Mouse (Mus musculus) urinary bladder, adult 2 months (tissue): ENCODE results near the gene Gm27021. TPM values are rescaled to one million over a fixed set of nuclear protein-coding genes. Genes with fewer than 3 reads are reported as not detected.

Experiments used
- DNase-seq: peaks from one replicate; pipeline ENCODE4 v3.0.0; 2022; ENCODE audit warnings: low spot score
- polyA plus RNA-seq: library from polyadenylated mRNA; depleted of rRNA; stranded (reverse); fragments of >200 nt; gene quantifications from 2 replicates; pipeline ENCODE4 v1.2.3, GENCODE M21; 2012

Gene Gm27021
- polyA plus RNA-seq, 1 experiment, result 0.23 TPM

DNA sequence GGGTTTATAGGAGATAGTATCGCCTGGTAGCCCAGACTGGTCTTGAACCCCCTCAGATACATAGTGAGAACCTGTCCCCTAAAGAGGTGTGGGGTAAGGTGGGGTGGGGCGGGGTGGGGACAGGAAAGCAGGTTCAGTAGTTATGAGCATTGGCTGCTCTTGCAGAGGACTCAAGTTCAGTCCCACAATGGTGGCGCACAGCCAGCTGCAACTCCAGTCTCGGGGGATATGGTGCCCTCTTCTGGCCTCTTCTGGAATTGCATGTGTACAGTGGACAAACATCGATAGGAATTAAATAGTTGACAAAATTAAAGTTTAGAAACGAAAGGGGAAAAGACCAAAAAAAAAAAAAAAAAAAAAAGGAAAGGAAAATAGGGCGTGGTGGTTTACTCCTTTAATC, 68.4 kb downstream of the Gm27021 start:
- DNase-seq, result peak; percentile 53

DNA sequence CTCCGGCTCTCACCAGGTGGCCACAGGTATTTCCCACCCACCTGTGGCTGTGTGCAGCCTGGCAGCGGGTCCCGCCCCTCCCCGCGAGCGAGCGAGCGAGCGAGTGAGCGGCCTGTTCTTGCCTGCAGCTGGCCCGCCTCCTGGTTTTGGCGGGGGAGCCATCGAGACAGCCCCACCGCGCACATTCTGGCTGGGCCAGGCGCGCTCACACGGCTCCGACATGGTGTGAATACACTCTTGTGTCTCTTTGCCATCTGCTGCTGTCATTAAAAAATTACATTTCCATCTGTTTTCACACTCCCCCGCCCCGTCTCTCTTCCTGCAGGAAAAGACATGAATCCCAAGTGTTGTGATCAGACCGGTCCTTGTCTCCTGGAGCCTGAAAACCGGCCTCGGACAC, 69.3 kb downstream of the Gm27021 start:
- DNase-seq, result no peak

DNA sequence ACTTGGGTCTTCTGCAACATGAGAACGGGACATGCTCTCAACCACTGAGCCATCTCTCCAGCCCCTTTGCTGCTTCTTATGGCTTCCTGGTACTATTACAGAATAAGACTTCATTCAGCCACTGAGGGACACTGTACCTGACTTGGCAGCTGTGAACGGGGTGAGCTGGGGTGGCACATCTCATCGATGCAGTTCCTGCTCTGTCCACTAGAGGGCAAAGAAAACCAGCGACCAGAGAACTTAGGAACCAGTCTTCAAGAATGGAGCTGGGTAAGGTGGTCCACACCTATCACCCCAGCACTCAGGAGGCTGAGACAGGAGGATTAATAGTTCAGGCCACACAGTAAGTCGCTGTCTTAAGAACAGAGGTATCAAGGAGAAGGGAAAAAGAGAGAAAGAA, 71.9 kb downstream of the Gm27021 start:
- no peak for DNase-seq

DNA sequence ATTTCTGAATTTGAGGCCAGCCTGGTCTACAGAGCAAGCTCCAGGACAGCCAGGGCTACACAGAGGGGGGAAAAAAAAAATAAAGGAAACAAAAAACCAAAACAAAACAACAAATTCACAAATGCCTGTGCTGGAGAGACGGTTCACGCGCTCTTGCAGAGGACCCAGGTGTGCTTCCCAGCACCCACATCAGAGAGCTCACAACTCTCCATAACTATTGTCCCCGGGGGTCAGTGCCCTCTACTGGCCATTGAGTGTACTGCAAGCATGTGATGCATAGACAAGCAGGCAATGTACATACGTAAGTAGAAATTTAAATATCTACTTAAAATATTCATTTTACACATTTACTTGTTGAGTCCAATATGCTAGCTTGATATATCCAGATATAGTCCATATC, 73.3 kb downstream of the Gm27021 start:
- no peak for DNase-seq

DNA sequence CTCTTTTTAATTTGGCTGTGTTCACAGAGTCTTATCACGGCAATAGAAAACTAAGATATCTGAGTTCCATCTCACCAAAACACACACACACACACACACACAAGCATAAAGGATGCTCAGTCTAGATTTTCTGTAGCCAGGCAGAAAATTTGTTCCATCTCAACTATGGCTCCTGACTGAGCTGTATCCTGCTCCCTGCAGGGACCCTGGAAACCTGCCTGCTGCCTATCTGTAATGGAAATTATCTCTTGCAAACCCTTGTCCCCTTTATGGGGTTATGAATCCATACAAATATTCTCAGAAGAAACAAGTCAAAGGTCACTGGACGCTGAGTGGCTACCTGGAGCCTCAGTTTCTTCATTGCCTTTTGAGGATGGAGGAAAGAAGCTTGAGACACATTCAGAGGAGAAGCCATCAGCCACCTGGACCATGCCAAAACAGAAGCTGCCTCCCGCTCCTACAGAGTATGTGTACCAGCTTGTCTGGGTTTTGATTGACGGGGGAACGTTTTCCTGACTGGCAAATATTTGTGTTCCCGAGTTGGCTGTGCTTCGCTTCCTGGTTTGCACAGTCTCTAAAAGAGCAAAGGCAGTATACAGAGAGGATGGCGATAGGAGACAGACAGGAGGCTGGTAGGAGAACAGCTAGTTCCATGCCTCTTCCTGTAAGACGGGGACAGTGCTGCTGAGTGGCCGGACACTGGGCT, 76.1 kb downstream of the Gm27021 start:
- DNase-seq, result no peak

DNA sequence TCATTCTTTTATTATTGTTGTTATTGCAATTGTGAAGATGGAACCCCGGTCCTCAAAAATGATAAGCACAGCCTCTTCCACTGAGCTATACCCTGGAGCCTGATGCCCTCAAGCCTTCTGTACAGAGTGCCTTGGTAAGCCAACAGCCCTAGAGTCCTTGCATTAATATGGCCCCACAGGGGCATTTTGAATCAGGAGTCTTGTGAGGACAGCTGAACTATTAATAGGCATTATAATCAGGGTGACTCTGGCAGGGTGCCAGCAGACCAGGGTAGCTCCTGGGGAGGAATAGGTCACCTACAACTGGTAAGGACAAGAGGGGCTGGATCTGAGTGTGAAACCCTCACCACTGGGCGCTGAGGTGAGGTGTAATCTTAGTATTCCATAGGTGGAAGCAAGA, 78.0 kb downstream of the Gm27021 start:
- DNase-seq, result no peak

DNA sequence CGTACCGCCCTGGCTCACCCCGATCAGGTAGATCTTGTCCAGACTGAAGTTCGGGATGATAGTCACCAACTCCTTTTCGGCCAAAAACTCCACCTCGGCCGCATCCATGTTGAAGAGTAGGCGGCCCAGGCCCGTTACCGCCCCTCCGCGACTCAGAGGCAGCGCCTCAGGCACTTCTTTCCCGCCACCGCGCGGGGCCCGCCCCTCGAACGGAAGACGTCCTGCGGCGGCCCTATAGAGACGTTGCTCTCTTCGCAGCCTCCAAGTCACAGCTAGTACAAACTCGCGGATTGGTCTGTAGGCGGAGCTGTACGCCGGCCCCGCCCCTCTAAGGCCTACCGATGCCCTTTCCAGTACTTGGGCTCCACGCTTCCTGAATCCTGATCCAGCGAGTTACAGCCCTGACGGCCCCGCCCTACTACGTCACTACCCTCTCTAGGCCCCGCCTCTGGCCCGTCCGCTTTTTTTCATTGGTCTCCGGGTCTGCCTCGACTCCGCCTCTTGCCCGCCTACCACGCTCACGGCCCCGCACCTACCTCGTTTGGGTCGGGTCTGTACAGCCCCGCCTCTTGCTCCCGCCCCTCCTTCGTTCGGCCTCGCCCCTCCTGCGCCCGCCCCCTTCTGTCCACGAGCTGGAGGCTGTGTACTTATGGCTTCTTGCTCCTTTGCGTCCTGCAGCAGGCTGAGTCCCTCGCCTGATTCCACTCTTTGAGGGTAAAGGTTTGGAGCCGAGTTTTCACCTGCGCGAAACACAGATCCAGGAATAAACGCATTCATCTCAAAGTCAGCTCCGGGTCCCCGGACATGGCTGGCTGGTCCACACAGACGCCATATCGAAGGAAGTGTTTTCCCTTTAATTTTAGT, 78.7 kb downstream of the Gm27021 start, which contains the start of gene Gins2:
Gene Gins2, minus strand, starts transcription at position 397 of the 864 bp plus-strand sequence.
- DNase-seq, result peak; percentile 87

DNA sequence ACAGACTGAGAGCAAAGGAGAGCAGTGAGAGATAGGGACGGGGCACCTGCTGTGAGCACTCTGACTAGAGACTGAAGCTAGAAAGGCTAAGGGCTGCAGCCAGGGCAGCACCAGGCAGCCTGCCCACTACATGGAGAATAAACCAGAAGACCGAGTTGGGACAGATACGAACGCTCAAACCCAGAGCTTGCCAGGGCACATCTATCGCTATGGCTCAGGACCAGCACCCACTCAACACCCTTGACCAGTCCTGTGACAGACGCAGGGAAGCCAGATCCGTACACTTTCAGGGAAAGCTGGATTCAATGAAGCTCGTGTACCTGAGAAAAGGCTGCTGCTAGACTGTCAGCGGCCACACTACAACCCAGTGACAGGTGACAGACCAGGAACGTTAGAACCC, 82.4 kb downstream of the Gm27021 start:
- no peak for DNase-seq

DNA sequence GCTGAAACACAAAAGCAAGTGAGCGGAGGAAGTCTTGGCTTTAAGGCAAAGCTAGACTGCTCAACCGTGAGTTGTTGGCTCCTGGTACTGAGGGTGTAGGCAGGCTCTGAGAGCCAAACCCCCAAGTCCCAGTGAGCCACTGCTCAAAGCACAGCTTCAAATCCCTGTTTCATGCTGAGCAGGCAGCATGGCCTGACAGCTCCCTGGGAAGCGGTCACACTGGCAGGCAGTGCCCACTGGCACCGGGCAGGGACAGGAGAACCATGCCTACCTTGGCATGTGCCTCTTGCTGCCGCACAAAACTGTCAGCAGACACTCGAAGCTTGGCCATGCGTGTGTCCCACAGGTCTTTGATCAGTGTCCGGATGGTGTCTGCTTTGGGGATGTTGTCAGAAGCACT, 86.1 kb downstream of the Gm27021 start:
- DNase-seq, result no peak

DNA sequence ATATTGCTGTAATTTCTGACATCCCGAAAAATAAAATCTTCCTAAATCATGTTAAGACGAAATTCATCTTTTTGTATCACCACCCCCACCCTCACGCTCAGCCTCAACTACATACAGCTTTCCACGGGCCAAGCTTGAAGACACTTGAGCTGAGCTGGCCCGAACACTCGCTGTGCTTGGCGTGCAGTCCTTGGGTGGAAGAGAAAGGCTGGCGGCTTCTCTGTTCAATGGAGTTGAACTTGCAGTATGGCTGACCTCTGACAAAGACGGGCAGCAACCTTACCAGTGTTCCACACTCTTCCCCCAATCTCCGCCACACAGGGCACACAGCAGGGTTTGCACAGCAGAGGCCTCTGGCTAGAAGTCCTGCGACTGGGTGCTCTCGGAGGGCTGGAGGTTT, 86.5 kb downstream of the Gm27021 start:
- DNase-seq, result no peak

DNA sequence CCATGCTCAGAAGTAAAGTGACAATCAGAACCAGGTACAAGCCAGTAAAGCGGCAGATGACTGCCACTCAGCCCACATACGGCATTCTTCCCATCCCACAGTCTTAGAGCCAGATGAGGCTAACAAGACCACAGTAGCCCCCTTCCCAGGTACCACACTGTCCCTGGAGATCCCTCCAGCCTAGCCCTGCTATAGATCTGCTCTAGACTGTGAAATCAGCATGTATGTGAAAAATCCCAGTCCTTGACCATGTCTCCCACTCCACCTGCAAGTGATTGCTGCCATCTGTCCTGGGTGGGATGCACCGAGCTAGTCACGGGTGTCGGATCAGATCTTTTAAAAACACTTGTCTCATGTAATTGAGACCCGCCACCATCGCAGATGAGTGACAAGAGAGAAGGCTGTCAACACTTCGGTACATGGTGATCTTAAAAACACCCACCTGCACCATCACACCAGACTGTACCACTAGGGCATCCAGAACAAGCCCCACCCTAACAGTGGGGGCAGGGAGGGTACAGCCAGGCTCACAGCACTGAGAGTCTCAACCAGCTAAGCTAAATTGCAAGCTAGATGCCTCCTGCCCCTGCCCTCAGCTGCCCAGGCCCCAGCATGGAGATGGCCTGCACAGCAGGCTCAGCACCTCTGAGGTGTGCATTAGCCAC, 87.4 kb downstream of the Gm27021 start:
- no peak for DNase-seq

DNA sequence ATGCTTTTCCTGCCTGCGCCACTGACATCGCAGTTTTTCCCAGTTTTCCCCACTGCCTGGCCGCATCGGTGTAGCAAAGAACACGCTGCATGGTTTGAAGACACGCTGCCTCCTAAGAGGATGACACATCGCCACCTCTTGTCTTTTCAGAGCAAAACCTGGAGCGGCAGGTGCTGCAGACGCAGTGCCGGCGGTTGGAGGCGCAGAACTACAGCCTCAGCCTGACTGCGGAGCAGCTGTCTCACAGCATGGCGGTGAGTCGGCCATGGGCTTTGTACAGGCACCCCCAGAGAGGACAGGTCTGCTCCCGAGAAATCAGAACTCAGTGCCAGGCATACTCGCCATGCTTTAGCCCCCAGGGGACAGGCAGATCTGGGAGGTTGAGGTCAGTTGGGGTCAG, 90.1 kb downstream of the Gm27021 start:
- DNase-seq, result no peak

DNA sequence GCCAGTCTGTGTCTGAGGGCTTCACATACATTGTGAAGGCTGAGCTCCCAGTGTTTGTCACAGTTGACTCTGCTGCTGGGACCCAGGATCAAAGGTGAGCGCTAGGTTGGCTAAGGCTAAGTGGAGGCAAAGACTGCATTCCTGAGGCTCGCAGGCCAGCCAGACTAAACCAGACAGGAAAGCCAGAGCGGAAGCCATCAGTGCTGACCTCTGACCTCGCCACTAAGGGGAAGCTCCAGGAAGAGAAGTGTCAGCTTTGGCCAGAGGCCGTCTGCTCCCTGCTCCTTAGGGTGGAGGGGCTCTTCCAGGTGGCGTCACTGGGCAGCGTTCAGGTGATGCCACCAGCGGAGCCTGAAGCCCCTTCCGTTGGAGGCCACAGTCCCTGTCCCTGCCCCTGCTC, 92.1 kb downstream of the Gm27021 start:
- DNase-seq, result no peak

DNA sequence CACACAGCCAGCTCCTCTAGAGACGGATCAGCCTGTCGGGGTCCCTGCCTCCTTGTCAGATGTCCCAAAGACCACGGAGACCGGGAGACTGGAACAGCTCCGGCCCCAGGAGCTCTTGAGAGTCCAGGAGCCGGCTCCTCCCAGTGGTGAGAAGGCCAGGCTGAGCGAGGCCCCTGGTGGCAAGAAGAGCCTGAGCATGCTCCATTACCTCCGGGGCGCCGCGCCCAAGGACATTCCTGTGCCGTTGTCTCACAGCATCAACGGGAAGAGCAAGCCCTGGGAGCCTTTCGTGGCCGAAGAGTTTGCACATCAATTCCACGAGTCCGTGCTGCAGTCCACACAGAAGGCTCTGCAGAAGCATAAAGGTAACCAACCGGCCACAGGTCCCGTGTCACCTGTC, 92.9 kb downstream of the Gm27021 start:
- no peak for DNase-seq

DNA sequence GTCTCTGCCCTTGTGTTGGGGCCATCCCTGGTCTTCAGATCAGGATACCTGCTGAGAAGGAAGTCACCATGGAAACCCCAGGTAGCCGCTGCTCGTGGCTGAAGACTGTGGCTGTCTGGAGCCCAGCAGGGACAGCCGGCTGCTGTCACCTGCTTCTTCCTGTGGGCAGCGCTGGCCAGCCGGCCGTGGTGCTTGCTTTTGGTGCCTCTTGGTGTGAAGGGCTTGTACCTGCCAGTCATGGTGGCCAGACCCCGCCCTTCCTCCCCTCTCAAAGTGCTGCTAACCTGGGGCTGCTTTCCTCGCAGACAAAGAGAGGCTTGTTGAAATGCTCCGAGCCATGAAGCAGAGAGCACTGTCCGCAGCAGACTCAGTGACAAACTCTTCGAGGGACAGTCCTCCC, 94.0 kb downstream of the Gm27021 start:
- no peak for DNase-seq

DNA sequence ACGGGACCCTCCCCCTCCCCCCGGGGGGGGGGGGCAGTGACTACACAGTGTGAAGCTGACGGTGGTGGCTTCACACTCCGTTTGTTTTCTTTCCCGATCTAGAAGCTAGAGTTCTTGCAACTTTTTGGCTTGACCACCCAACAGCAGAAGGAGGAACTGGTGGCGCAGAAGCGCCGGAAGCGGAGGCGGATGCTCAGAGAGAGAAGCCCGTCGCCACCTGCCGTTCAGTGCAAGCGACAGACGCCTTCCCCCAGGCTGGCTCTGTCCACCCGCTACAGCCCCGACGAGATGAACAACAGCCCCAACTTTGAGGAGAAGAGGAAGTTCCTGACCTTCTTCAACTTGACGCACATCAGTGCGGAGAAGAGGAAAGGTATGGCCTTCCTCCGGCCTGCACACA, 95.3 kb downstream of the Gm27021 start:
- DNase-seq, result no peak

DNA sequence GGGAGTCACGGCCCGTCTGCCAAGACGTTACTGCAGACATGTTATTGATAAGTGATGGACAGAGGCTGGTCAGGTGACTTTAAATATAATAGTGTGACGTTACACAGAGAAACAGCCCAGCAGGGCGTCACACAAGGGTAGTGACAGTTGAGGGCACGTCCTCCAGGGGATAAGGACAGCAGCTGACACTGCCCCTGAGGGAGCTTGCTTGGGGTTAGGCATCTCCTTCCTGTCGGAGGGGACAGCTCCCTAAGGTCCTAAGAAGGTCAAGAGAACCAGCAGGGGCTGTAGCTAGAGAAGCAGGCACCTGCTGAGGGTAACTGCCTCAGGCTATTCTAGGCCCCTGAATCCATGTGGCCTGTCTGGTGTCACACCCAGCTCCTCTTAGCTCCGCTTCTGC, 96.3 kb downstream of the Gm27021 start:
- no peak for DNase-seq

DNA sequence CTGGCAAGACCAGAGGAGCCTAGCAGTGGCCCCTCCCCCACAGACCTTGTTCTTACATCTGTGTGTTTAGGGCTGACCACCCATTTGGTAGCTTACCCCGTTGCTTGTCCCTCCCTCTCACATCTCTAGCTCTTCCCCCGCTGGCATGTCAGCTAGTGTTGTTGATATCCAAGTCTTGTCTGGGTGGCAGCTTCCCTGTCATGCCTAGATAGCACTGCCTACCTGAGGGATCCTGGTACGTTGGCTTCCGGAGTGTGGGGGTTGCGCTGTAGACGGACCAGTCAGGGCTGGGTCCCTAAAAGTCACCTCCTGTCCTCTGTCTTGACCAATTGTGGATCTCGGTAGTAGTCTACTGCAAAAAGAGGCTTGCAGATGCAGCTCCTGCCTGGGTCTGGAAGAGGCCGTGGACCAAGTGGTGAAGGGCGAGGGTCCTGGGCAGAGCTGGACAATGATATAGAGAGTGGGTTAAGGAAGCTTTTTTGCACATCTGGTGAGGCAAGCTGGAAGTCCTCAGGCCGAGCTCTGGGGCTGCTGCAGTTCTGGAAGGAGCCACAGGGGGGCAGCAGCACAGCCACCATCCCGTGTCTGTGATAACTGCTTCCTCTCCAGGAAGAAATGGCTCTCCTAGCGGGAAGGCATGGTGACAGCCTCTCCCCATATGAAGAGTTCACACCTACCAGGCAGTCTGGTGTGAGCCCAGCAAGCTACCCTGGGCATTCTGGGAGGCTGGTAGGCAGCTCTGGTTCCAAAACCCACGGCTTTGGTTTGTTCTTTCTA, 97.8 kb downstream of the Gm27021 start:
- DNase-seq, result peak; percentile 60

DNA sequence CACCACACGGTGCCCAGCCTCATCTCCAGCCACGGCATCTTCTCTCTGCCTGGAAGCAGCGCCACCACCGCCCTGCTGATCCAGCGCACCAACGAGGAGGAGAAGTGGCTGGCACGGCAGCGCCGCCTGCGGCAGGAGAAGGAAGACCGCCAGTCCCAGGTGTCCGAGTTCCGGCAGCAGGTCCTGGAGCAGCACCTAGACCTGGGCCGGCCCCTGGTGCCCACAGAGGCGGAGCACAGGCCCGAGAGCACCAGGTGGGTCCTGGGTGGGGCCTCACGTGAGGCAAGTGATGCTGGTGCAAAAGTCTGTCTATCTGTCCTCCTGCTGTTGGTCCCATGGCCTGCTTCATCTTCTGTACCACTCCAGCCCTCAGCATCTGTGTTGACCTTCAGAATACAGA, 98.8 kb downstream of the Gm27021 start:
- DNase-seq, result no peak

DNA sequence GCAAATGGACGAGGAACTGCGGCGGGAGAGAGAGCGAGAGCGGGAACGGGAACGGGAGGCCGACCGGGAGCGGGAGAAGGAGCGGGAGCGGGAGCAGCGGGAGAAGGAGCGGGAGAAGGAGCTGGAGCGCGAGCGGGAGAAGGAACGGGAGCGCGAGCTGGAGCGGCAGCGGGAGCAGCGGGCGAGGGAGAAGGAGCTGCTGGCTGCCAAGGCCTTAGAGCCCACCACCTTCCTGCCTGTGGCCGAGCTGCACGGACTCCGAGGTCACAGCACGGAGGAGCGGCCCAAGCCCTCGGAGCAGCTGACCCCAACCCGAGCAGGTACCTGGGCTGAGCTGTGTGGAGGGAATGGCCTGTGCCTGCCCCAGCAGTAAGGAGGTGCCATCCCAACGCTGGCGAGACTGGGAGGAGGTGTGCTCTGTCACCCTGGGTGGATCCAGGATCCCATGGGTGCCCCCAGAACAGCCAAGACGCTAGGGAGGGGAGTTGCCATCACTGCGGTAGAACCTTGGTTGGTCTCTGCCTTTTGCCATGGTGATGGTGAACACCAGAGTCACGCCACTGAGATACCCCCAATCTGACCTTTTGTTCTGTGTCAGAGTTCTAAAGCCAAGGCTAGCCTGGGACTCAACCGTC, 99.6 kb downstream of the Gm27021 start:
- DNase-seq, result no peak

DNA sequence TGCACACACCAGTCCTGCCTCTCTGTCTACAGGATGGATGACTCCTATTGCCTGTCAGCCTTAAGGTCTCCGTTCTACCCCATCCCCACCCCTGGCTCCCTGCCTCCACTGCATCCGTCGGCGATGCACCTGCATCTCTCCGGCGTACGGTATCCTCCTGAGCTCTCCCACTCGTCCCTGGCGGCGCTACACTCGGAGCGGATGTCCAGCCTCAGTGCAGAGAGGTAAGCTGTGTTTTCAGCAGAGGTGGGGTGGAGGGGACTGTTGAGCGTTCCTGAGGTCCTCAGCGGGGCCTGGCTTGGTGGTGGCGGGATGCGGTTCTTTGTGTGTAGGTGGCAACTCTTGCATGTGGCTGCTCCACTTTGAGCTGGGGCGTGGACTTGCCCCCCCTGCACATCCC, 100.1 kb downstream of the Gm27021 start:
- DNase-seq, result no peak
